Mouse (Mus musculus): Measurements from ENCODE around the gene Cdon.
"Not testable (repeated sequence)": the region's sequence is repeated elsewhere in the genome, so short reads cannot be mapped to it uniquely, and the experiment has no call there.

Cdon gene

DNA sequence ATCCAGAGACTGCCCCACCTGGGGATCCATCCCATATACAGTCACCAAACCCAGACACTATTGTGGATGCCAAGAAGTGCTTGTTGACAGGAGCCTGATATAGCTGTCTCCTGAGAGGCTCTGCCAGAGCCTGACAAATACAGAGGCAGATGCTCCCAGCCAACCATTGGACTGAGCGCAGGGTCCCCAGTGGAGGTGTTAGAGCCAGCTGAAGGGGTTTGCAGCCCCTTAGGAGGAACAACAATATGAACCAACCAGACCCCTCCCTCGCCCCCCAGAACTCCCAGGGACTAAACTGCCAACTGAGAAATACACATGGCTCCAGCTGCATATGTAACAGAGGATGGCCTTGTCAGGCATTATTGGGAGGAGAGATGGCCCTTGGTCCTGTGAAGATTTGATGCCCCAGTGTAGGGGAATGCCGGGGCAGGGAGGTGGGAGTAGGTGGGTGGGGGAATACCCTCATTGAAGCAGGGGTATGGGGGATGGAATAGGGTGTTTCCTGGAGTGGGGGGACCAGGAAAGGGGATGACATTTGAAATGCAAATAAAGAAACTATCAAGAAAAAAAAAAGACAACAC lies 11.9 kb downstream of the Cdon start:
- in situ Hi-C loops (cut with MboI; ENCODE audit: low pct_unique_long_range_greater_than_20kb in 1 of 2, low sequenced_read_pairs in 2 of 2, unreplicated experiment in 1 of 2), result not testable (repeated sequence)

DNA sequence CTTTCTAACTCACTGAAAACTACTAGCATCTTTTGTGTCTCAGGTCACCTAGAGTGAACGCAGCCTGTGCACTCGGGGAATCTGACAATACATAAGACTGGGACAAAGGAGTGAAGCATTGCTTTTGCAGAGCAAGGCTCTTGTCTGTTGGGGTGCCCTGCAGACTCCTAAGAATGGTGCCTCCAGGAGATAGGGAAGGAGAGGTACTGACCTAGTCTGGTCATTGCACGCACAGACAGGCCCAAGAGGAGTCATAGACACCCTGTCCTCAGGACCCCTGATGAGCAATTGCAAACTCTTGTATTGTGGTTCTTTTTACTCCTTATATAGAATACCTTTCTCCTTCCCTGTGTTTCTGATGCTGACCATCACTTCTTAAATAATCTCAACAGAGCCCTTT lies 13.4 kb downstream of the Cdon start:
- in situ Hi-C loops (cut with MboI; ENCODE audit: low pct_unique_long_range_greater_than_20kb in 1 of 2, low sequenced_read_pairs in 2 of 2, unreplicated experiment in 1 of 2), result no loop called here

DNA sequence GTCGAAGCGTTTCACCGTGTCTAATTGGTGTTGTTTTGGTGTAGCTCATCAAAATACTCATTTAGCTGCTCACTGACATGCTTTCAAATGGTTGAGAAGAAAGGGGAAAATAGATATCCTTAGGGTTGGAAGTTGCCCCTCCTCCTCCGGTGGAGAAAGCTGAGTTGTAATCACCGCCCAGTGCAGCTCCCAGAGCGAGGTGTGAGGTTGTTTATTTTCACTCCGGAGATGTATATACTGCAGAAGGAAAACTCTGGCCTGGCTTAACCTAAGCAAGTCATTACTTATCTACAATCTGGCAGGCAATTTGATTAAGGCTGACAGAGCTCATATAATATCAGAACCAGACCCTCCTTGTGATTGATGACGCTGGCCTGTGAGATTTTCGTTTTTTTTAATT lies 14.6 kb downstream of the Cdon start:
- in situ Hi-C loops (cut with MboI; ENCODE audit: low pct_unique_long_range_greater_than_20kb in 1 of 2, low sequenced_read_pairs in 2 of 2, unreplicated experiment in 1 of 2), result no loop called here

DNA sequence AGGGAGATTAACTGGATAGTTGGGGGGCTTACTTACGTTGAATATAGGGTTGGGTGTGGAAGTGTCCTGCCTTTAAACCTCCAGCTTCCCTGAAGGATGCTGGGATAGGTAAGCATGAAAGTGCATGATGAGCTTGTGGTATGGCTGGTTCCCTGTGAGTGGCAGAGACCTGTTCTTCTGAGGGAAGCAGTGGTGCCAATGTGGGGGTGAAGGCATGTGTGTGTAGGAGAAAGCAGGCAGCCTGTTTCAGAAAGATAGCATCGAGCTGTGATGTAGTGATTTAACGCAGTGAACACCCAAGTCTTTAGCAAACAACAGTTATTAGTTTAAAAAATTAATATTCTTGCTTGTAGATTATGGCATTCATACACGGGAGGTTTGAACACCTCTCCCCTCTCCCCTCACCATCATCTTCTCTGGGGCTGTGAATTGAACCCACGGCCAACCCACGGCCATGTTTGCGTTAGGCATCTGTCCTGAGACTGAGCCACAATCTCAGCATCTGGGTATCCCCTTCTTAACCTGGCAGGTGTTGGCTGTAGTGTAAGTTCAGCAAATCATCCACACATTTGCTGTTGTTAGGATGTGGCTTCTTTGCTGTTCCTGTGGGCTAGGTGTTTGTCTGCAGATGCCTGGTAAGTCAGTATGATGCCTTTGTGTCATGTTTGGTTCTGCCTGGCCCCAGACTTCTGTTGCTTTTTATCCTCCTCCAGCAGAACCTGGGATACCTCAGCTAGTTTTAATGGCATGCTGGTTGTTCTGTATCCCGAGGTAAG lies 17.5 kb downstream of the Cdon start:
- in situ Hi-C loops (cut with MboI; ENCODE audit: low pct_unique_long_range_greater_than_20kb in 1 of 2, low sequenced_read_pairs in 2 of 2, unreplicated experiment in 1 of 2), result no loop called here

DNA sequence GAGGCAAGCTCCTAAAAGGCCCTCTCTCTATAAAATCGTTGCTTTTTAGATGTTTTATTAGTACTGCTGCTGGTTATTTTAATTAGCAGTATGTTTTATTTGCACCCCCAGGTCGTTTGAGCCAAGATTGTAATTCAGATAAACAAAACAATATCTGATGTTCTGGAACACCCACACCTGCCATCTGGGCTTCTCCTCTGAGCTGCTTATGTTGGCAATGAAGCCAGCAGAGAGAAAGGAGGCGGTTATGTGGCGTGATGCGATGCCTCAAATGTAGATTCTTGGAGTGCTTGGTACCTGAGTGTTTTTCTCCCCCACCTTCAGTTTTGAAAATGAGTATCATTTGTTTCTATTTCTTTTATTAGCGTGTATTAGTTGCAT lies 18.1 kb downstream of the Cdon start:
- in situ Hi-C loops (cut with MboI; ENCODE audit: low pct_unique_long_range_greater_than_20kb in 1 of 2, low sequenced_read_pairs in 2 of 2, unreplicated experiment in 1 of 2), result no loop called here

DNA sequence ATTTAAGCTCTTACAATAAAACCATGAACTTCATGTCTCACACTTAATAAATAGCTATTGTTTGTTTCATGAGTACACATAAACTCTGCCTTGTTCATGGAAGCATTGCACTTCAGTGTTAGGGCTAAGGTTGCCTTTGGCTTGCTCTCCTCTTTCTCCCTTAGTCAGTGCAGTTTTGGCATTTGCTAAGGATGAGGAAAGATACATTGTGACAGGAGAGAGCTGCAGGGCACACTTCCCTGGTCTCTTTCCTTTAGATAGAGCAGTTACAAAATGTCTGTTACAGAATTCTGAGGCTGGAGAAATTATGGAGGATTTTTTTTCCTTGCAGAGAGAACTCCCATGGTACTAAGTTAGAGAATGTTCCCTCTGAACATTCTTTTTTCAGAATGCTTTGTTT lies 18.8 kb downstream of the Cdon start:
- in situ Hi-C loops (cut with MboI; ENCODE audit: low pct_unique_long_range_greater_than_20kb in 1 of 2, low sequenced_read_pairs in 2 of 2, unreplicated experiment in 1 of 2), result no loop called here

DNA sequence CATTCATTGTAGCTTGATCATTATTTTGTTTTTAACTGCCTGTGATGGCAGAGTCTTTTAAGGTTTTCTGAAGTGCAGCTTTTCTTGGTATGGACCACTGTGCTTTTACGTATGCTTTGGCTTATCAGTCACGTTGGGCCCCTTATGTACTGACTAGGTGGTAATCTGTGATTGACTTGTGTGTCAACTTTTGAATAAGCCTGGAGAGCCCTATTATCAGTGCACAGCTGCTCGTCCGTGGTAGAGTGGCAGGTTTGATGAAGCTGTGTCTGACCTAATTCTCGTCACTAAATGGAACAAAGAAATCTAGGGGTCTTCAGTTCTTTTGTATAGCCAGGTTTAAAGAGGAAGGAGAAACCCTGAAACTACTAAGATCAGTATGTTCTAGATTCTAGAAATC lies 21.5 kb downstream of the Cdon start:
- in situ Hi-C loops (cut with MboI; ENCODE audit: low pct_unique_long_range_greater_than_20kb in 1 of 2, low sequenced_read_pairs in 2 of 2, unreplicated experiment in 1 of 2), result no loop called here

DNA sequence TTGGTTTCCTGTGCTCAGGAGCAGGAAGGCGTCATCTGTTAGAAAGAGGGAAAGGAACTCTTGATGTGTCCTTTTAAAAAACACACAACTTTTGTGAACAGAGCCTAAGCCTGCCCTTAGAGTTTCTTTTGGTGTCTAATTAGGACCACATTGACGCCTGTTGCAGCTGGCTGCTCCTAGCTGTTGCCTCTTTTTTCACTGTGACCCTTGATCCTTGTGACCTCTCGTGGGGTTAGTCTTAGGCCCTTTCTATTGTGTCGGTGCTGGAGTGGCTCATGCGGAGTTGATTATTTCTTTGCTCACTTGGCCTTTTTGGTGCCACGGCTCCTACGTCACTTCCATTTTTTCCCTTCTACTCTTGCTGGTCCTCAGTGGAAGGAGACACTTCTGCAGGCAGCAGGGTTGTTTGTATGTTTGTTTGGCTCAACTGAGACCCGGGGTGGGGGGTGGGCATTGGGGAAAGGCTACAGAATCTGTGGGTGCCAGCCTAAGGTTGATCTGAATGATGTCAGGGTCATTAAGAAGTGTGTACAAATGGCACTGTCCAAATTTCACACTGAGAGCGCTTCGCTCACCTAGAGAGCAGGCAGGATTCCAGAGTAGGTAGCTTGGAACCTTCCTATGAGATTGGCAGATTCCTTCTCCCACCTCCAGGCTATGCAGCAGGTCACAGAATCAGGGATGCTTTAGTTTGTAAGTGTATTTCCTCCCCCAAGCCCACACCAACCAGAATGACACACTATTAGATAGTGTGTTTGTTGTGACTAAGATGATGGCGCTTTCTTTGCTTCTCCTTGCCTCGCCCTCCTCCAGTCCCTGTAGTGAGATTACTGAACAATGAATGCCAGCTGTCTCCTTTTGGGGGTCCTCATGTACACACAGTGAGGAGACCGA lies 22.9 kb downstream of the Cdon start:
- in situ Hi-C loops (cut with MboI; ENCODE audit: low pct_unique_long_range_greater_than_20kb in 1 of 2, low sequenced_read_pairs in 2 of 2, unreplicated experiment in 1 of 2), result no loop called here

DNA sequence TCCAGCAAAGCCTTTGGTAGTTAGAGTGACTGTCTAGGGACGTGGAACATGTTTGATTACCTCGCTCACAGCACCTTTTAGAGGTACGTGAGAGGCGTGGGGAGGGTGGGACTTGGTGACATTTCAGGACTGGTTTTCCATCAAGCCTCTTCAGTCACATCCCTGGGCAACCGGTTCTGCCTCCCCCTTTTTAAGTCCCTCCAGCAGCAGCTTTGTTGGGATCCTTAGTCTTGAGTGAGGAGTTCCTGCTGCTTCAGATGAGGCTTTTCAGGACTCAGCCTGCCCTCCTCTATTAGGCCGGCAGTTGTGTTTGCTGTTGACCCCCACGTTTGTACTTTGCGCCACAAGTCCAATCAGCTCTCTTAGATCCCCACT lies 23.6 kb downstream of the Cdon start:
- in situ Hi-C loops (cut with MboI; ENCODE audit: low pct_unique_long_range_greater_than_20kb in 1 of 2, low sequenced_read_pairs in 2 of 2, unreplicated experiment in 1 of 2), result no loop called here

DNA sequence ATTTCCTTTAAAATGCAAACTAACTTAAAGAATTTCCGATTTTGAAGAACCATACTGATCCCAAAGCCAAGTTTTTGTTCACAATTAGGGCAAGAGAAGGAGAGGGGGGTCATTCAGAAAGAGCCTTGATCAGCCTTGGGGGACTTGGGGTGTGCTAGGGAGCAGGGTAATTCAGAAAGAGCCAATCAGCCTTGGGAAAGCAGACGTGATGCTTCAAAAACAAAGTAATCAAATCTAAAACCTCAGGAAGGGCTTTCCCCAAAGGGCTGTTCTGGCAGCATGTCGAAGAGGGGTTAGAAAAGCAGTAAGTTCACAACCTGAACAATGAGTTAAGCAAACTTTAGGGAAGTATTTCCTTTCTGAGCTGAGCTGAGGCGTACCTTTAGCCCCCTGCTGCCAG lies 26.0 kb downstream of the Cdon start:
- in situ Hi-C loops (cut with MboI; ENCODE audit: low pct_unique_long_range_greater_than_20kb in 1 of 2, low sequenced_read_pairs in 2 of 2, unreplicated experiment in 1 of 2), result no loop called here

DNA sequence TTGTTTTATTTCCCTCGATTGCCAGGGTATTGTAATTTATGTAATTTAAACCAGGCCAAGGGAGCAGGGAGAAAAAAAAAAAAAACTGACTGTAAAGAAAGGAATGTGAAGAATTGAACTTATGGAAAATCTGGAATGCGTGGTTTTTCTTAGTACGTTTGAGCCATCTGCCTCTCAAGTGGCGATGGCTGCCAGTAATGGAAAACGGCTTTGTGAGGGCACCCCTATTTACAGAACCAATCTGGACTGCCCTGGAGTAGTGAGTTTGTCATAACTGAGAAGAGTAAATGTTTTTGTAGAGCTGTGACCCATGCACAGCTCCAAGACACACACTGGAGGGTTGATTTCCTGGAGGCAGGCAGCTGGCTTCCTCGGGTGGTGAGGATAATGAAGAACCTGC lies 32.4 kb downstream of the Cdon start:
- in situ Hi-C loops (cut with MboI; ENCODE audit: low pct_unique_long_range_greater_than_20kb in 1 of 2, low sequenced_read_pairs in 2 of 2, unreplicated experiment in 1 of 2), result no loop called here

DNA sequence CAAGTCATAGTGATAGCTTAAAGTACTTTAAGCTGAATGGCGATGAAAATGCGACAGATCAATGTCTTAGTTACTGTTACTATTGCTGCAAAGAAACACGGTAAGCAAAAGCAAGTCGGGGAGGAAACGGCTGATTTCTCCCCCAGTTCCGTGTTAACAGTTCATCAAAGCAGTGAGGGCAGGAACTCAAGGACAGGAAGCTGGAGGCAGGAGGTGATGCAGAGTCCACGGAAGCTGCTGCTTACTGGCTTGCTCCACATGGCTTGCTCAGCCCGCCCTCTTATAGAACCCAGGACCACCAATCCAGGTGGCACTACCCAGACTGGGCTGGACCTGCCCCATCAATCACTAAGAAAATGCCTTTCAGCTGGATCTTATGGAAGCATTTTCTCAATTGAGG lies 38.7 kb downstream of the Cdon start:
- in situ Hi-C loops (cut with MboI; ENCODE audit: low pct_unique_long_range_greater_than_20kb in 1 of 2, low sequenced_read_pairs in 2 of 2, unreplicated experiment in 1 of 2), result no loop called here

DNA sequence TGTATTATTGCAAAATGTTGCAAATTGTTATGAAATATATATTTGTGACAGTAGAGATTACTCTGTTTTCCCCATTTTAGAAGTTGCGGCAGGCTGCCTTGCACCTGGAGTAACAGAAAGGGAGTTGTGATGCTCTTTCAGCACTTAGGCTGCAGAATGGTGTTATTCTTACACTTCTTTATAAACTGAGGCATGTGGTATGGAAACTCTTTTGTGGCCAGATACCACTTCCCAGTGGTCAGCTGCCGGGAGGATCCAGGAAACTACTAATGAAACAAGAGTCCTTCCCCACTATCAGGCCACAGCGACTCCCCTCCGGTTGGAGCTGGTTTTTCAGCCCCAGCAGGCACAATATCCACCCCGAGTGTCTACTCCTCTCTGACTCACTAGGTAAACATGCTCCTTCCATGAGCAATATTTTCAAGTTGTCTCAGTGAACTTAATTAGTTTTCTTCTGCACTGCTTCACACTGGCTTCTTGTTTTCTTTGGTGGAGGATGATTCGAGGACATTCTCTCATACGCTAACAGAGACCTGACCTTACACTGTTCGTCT lies 46.4 kb downstream of the Cdon start:
- in situ Hi-C loops (cut with MboI; ENCODE audit: low pct_unique_long_range_greater_than_20kb in 1 of 2, low sequenced_read_pairs in 2 of 2, unreplicated experiment in 1 of 2), result no loop called here

DNA sequence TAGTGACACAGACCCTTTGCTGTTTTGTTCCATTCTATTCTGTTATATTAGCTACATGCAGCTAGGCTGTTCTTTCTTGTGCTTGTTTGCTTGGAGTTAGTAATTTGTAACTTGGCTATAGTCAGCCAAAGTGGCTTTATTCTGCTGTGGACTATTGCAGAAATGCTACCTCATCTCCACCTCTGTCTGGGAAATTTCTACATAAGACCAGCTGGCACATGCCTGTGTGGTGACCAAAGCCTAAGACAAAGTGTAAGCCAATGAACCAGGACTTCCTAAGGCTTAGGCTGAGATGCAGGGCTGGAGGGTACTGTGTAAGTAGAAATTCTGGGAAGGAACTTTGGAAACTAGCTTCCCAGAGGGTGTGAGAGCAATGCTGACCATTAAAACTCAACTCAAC lies 48.0 kb downstream of the Cdon start:
- in situ Hi-C loops (cut with MboI; ENCODE audit: low pct_unique_long_range_greater_than_20kb in 1 of 2, low sequenced_read_pairs in 2 of 2, unreplicated experiment in 1 of 2), result no loop called here

DNA sequence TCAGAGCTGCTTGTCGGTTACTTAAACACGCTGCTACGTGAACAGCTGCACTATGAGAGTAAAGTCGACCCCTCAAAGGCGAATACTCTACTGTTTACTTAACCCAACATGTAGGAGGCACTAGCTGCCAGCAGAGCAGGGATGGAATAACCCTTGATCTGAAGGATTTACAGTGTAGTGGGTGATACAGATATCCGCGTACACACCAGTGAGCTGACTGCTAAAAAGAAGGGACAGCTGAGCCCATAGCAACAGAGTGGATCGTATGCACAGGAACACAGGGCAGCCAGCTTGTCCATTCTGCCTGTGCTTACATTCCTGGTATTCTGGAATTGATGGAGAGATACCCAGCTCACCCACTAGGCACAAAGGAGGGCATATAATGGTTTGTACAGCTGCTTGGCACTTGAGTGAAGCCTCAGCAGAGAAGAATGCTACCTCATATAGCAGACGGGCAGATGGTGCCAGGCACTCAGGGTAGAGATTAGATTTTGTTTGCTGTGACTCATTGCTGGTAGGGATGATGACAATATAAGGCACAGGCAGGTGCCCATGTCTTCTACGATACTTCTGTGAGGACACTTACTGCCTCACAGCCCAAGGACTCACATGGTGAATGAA lies 53.3 kb downstream of the Cdon start:
- in situ Hi-C loops (cut with MboI; ENCODE audit: low pct_unique_long_range_greater_than_20kb in 1 of 2, low sequenced_read_pairs in 2 of 2, unreplicated experiment in 1 of 2), result no loop called here

DNA sequence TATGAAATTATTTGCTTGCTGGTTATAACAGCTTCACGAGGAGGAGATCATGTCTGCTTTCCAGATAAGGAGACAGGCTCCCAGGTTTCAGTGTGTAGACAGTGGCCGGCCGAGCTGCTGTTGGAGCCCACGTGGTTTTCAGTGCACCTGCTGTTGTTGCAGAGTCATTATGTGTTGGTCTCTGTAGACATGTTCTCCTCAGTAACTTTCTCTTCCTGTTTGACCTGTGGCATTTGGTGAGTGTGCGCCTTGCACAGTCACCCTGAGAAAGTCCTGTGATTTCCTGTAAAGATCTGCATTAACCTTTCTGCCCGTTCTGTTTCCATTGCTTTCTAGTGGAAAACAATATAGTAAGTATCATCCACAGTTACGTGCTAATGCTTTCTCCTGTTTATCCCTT lies 54.5 kb downstream of the Cdon start:
- in situ Hi-C loops (cut with MboI; ENCODE audit: low pct_unique_long_range_greater_than_20kb in 1 of 2, low sequenced_read_pairs in 2 of 2, unreplicated experiment in 1 of 2), result no loop called here

DNA sequence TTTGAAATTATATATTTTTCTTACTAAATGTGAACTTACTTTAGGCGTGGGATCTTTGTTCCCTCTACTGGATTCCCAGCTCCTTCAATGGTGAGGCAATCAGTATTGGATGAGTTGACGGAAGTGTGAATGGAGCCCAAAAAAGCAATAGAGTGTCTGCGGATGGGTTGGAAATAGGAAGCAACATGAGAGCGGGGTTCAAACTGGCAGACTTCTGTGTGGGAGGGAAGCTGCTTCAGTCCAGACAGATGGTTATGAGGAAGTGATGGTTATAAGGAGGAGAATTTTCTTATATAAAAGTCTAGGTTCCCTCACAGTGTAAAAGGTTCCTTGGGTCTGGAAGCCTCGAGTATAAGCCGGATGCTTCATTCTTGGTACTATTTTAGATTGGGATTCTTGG lies 58.5 kb downstream of the Cdon start:
- in situ Hi-C loops (cut with MboI; ENCODE audit: low pct_unique_long_range_greater_than_20kb in 1 of 2, low sequenced_read_pairs in 2 of 2, unreplicated experiment in 1 of 2), result no loop called here

DNA sequence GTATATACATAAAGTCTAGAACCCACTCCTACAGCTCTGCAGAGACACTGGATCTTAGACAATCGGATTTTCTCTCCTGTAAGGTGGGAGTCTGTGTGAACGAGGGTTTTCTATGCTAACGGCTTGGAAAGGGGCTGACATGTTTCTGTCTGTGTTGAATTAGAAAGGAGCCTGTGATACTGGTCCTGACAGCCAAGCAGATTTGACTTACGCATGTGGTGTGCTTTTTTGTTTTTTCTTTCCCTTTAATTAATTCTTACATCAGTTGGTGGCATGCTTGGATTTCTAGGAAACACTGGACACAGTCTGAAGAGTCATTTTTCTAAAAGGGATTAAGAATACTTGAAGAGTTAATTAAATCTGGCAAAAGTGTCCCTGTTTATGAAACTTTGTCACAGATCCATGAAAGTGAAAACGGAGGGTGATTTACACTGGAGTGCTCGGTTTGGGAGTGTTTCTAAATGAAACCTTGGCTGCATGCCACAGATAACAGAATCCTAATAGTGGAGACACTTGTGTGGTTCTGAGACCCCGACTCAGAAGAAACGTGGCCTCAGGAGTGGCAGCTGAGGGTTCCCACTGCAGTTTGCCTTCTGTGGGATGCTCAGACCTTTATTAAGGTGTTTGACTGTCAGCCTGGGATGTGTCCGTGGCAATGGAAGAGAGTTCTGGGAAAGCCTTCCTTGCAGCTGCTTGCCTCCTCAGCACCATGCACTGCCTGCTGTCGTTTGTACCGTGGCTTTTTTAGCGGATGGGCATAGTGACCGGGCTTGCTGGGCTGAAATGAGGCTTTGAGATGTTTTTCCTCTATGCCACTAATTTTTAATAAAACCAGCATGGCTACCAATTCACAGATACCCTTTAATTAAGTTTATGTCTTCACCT lies 61.3 kb downstream of the Cdon start:
- in situ Hi-C loops (cut with MboI; ENCODE audit: low pct_unique_long_range_greater_than_20kb in 1 of 2, low sequenced_read_pairs in 2 of 2, unreplicated experiment in 1 of 2), result no loop called here

Measured in mouse embryonic stem cell (cell line).